Mouse (Mus musculus): ENCODE measurements at regions not wholly inside any gene's neighbourhood (a gene's known extent, or its start where the extent isn't known, plus 50 kb on each side); places are given as distances from the start of the nearest gene placed in this dataset.

GRCm38 (mm10) chr1:163190841-163191240 lies 105.4 kb upstream of the Mroh9 start:
- DNase-seq (ENCODE audit: low read depth, low spot score) = no peak

GRCm38 (mm10) chr1:163181851-163182250 lies 96.4 kb upstream of the Mroh9 start:
- no peak for DNase-seq (ENCODE audit: low read depth, low spot score)

GRCm38 (mm10) chr1:163177011-163177410 lies 91.5 kb upstream of the Mroh9 start:
- DNase-seq (ENCODE audit: low read depth, low spot score) = no peak

- DNase-seq (ENCODE audit: low read depth, low spot score) = no peak
These were observed 81.6 kb upstream of the Mroh9 start for GRCm38 (mm10) chr1:163167051-163167450.

- no peak for DNase-seq (ENCODE audit: low read depth, low spot score)
These were observed 78.2 kb upstream of the Mroh9 start for GRCm38 (mm10) chr1:163163636-163164035.

GRCm38 (mm10) chr1:163159911-163160310 lies 74.4 kb upstream of the Mroh9 start:
- DNase-seq (ENCODE audit: low read depth, low spot score) = no peak

- DNase-seq (ENCODE audit: low read depth, low spot score) = no peak
These were observed 73.0 kb upstream of the Mroh9 start for GRCm38 (mm10) chr1:163158491-163158890.

- peak; percentile 60 for DNase-seq (ENCODE audit: low read depth, low spot score)
These were observed 64.9 kb upstream of the Mroh9 start for GRCm38 (mm10) chr1:163150203-163150855.

GRCm38 (mm10) chr1:163146641-163147040 lies 61.2 kb upstream of the Mroh9 start:
- no peak for DNase-seq (ENCODE audit: low read depth, low spot score)

- no peak for DNase-seq (ENCODE audit: low read depth, low spot score)
These were observed 57.6 kb upstream of the Mroh9 start for GRCm38 (mm10) chr1:163143113-163143512.

GRCm38 (mm10) chr1:163141471-163141870 lies 56.0 kb upstream of the Mroh9 start:
- no peak for DNase-seq (ENCODE audit: low read depth, low spot score)

GRCm38 (mm10) chr1:163138179-163138578 lies 52.7 kb upstream of the Mroh9 start:
- DNase-seq (ENCODE audit: low read depth, low spot score) = no peak

All from retina, postnatal 7 days (tissue).